Mouse (Mus musculus): ENCODE results near the gene Cldn7.
"Not testable (repeated sequence)": the region's sequence is repeated elsewhere in the genome, so short reads cannot be mapped to it uniquely, and the experiment has no call there.

- not testable (repeated sequence) for TF ChIP-seq CTCF (IDR thresholded peaks at IDR 0.05 in 2 of 3, conservative IDR thresholded peaks at IDR 0.05 in 1 of 3; ENCODE audit: control insufficient read depth in 1 of 3, insufficient read depth in 1 of 3, low read depth in 2 of 3, low read length in 3 of 3, poor library complexity in 1 of 3, severe bottlenecking in 1 of 3); GABPA (IDR thresholded peaks at IDR 0.05; ENCODE audit: low read depth, low read length); RCOR1 (IDR thresholded peaks at IDR 0.05; ENCODE audit: low read depth, low read length); UBTF (IDR thresholded peaks at IDR 0.05; ENCODE audit: borderline replicate concordance, insufficient read depth, low read depth, low read length); GATA1 (IDR thresholded peaks at IDR 0.05; ENCODE audit: low read depth, low read length); POLR2A (IDR thresholded peaks at IDR 0.05; ENCODE audit: control insufficient read depth in 1 of 2, insufficient read depth in 1 of 2, low read depth in 1 of 2, low read length in 2 of 2, poor library complexity in 1 of 2); KAT2A (conservative IDR thresholded peaks at IDR 0.05; ENCODE audit: low read depth, low read length)
- TF ChIP-seq SMC3 (IDR thresholded peaks at IDR 0.05; ENCODE audit: low read depth, low read length), result 0 out of 2 replicates have a peak, but pooled peaks have one; percentile 5
Observed at GRCm38 (mm10) chr11:69916652-69917378, 47.8 kb upstream of the Cldn7 start.
